Mouse (Mus musculus): ENCODE results near the gene Pid1. TPM values are rescaled to one million over a fixed set of nuclear protein-coding genes. Genes with fewer than 3 reads are reported as not detected.

The Pid1 gene
- 42.2 and 54.3 TPM in 2 replicates for polyA plus RNA-seq (2014; fragmentation: Nextera tagmentation; extraction: Ambion mirVana)

DNA sequence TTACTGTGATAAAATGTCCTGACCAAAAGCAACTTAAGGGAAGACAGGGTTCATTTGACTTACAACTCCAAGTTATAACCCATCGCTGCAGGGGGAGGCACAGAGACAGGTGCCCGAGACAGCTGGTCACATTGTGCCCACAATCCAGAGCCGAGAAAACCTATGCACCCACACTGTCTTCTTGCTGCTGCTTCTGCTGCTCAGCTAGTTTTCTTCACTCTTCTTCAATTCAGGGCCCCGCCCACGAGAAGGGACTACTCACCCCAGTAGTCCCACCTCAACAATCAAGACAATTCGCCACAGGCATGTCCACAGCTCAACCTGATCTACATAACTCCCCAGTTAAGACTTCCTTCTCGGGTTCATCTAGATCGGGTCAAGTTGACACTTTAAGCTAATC lies at the start of gene Pid1:
Pid1 (minus strand) TSS at position 214 of the 400 bp plus-strand sequence.
- Histone ChIP-seq H3K27ac (ENCODE audit: low read depth, low read length) (no peak within 1 kb of the TSS), H3K9ac (ENCODE audit: low read length) (no peak within 1 kb of the TSS), H3K4me1 (ENCODE audit: control insufficient read depth, insufficient read depth, low read length) (no peaks in the 10 kb centered on the region), H3K4me2 (ENCODE audit: low read length) (no peak within 1 kb of the TSS), H3K36me3 (ENCODE audit: control insufficient read depth, insufficient read depth, low read length) (no peaks in the 10 kb centered on the region), H3K9me3 (replicated peaks; ENCODE audit: control insufficient read depth, low read length) (no peaks in the 10 kb centered on the region), H3K27me3 (replicated peaks; ENCODE audit: control insufficient read depth, insufficient read depth, low read length) (no peaks in the 10 kb centered on the region), H3K4me3 (ENCODE audit: low read depth, low read length) (no peak within 1 kb of the TSS)
- ATAC-seq, result no peak
- no peak for DNase-seq (ENCODE audit: low spot score)
- WGBS, result 89% methylated on average over 8 of the region's 8 CpGs

DNA sequence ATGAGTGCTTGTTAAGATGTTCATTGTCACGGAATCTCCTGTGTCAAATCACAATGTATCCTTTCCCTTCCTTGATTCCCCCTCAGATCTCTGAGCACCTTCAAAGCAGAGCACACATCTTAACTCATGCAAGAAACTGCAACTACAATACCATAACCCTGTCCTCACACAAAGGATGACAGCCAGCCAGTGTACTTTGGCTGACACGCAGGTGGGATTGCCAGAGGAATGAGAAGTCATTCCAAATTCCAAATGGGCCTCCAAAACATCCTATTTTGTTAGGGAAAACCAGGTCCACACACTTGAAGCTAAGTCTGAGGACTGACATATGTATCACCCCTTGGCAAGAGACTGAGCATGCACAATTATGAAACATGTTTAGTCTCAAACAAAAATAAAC lies 45.5 kb upstream of the Pid1 start:
- H3K4me2 ChIP-seq (ENCODE audit: low read length), result no peak overlapping the region
- no peaks in the 10 kb centered on the region for H3K9me3 ChIP-seq (replicated peaks; ENCODE audit: control insufficient read depth, low read length)
- DNase-seq (ENCODE audit: low spot score) (no peak), ATAC-seq (no peak)
- H3K27me3 ChIP-seq (replicated peaks; ENCODE audit: control insufficient read depth, insufficient read depth, low read length), result no peaks in the 10 kb centered on the region
- no peaks in the 10 kb centered on the region for H3K36me3 ChIP-seq (ENCODE audit: control insufficient read depth, insufficient read depth, low read length)
- no peak overlapping the region for H3K9ac ChIP-seq (ENCODE audit: low read length)
- no peak overlapping the region for H3K27ac ChIP-seq (ENCODE audit: low read depth, low read length)
- no peaks in the 10 kb centered on the region for H3K4me1 ChIP-seq (ENCODE audit: control insufficient read depth, insufficient read depth, low read length)
- 85% methylated on average over 2 of the region's 2 CpGs for WGBS
- H3K4me3 ChIP-seq (ENCODE audit: low read depth, low read length), result no peak overlapping the region

DNA sequence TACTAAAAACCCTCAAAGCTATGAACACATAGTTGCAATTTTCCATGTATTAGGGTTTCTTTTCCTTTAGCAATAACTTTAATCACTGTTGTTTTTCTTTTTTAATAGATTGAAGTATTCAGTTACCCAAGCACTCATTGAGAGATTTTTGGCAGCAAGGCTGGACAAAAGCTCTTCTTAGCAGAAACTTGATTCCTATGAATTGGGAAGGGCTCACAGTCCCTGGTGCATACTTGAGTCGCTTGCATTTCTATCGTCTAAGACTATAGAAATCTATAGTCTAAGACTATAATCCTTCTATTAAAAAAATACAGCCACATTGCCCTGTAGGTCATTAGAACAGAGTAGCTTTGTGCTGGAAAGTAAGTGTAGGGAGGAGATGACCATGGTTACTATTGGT lies 44.9 kb upstream of the Pid1 start:
- Histone ChIP-seq H3K4me3 (ENCODE audit: low read depth, low read length) (no peak overlapping the region), H3K9ac (ENCODE audit: low read length) (no peak overlapping the region), H3K27me3 (replicated peaks; ENCODE audit: control insufficient read depth, insufficient read depth, low read length) (no peaks in the 10 kb centered on the region), H3K4me2 (ENCODE audit: low read length) (no peak overlapping the region), H3K4me1 (ENCODE audit: control insufficient read depth, insufficient read depth, low read length) (no peaks in the 10 kb centered on the region), H3K27ac (ENCODE audit: low read depth, low read length) (no peak overlapping the region), H3K9me3 (replicated peaks; ENCODE audit: control insufficient read depth, low read length) (no peaks in the 10 kb centered on the region), H3K36me3 (ENCODE audit: control insufficient read depth, insufficient read depth, low read length) (no peaks in the 10 kb centered on the region)
- DNase-seq (ENCODE audit: low spot score) (no peak), ATAC-seq (no peak)
- WGBS, result 53% methylated on average over 2 of the region's 2 CpGs

- 89% methylated on average over 4 of the region's 4 CpGs for WGBS
- DNase-seq (ENCODE audit: low spot score) (no peak), ATAC-seq (no peak)
Observed at GRCm38 (mm10) chr1:84406891-84407290, 42.9 kb upstream of the Pid1 start.

GRCm38 (mm10) chr1:84405551-84406290 lies 41.7 kb upstream of the Pid1 start:
- WGBS, result 84% methylated on average over 5 of the region's 5 CpGs
- Histone ChIP-seq H3K27ac (ENCODE audit: low read depth, low read length) (no peak overlapping the region), H3K9me3 (replicated peaks; ENCODE audit: control insufficient read depth, low read length) (no peaks in the 10 kb centered on the region), H3K4me3 (ENCODE audit: low read depth, low read length) (no peak overlapping the region), H3K27me3 (replicated peaks; ENCODE audit: control insufficient read depth, insufficient read depth, low read length) (no peaks in the 10 kb centered on the region), H3K9ac (ENCODE audit: low read length) (no peak overlapping the region), H3K36me3 (ENCODE audit: control insufficient read depth, insufficient read depth, low read length) (no peaks in the 10 kb centered on the region), H3K4me2 (ENCODE audit: low read length) (no peak overlapping the region), H3K4me1 (ENCODE audit: control insufficient read depth, insufficient read depth, low read length) (no peaks in the 10 kb centered on the region)
- no peak for DNase-seq (ENCODE audit: low spot score)
- no peak for ATAC-seq

More at GRCm38 (mm10) chr1:84406891-84407290, 42.9 kb upstream of the Pid1 start:
- Histone ChIP-seq H3K4me3 (ENCODE audit: low read depth, low read length) (no peak overlapping the region), H3K27ac (ENCODE audit: low read depth, low read length) (no peak overlapping the region), H3K27me3 (replicated peaks; ENCODE audit: control insufficient read depth, insufficient read depth, low read length) (no peaks in the 10 kb centered on the region), H3K9ac (ENCODE audit: low read length) (no peak overlapping the region), H3K4me1 (ENCODE audit: control insufficient read depth, insufficient read depth, low read length) (no peaks in the 10 kb centered on the region), H3K4me2 (ENCODE audit: low read length) (no peak overlapping the region), H3K9me3 (replicated peaks; ENCODE audit: control insufficient read depth, low read length) (no peaks in the 10 kb centered on the region), H3K36me3 (ENCODE audit: control insufficient read depth, insufficient read depth, low read length) (no peaks in the 10 kb centered on the region)

- DNase-seq (ENCODE audit: low spot score), result no peak
- H3K27me3 ChIP-seq (replicated peaks; ENCODE audit: control insufficient read depth, insufficient read depth, low read length), result no peaks in the 10 kb centered on the region
Observed at GRCm38 (mm10) chr1:84404880-84405279, 40.9 kb upstream of the Pid1 start.

DNA sequence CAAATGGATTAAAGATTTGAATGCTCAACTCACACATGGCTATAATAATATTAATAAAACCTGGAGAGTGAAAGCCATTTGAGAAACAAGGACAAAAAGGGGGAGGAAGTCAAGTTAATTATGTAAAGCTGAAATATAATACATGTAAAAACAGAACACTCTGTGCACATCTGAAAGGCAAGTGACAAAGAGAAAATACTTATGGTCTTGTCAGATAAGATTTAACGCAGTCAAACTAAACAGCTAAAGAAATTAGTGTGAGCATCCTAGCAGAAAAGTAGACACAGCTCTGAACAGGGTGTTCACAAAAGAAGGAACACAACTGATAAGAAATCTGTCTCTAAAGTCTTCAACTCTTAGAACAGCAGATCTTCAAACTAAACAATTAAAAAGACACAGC lies 38.2 kb upstream of the Pid1 start:
- Histone ChIP-seq H3K4me2 (ENCODE audit: low read length) (no peak overlapping the region), H3K27me3 (replicated peaks; ENCODE audit: control insufficient read depth, insufficient read depth, low read length) (no peaks in the 10 kb centered on the region), H3K27ac (ENCODE audit: low read depth, low read length) (no peak overlapping the region), H3K9ac (ENCODE audit: low read length) (no peak overlapping the region), H3K36me3 (ENCODE audit: control insufficient read depth, insufficient read depth, low read length) (no peaks in the 10 kb centered on the region), H3K4me3 (ENCODE audit: low read depth, low read length) (no peak overlapping the region), H3K4me1 (ENCODE audit: control insufficient read depth, insufficient read depth, low read length) (no peaks in the 10 kb centered on the region), H3K9me3 (replicated peaks; ENCODE audit: control insufficient read depth, low read length) (no peaks in the 10 kb centered on the region)
- WGBS, result 88% methylated on average over 1 of the region's 1 CpGs
- DNase-seq (ENCODE audit: low spot score) (no peak), ATAC-seq (no peak)

More at GRCm38 (mm10) chr1:84404880-84405279, 40.9 kb upstream of the Pid1 start:
- Histone ChIP-seq H3K9me3 (replicated peaks; ENCODE audit: control insufficient read depth, low read length) (no peaks in the 10 kb centered on the region), H3K4me2 (ENCODE audit: low read length) (no peak overlapping the region), H3K9ac (ENCODE audit: low read length) (no peak overlapping the region), H3K4me1 (ENCODE audit: control insufficient read depth, insufficient read depth, low read length) (no peaks in the 10 kb centered on the region), H3K4me3 (ENCODE audit: low read depth, low read length) (no peak overlapping the region), H3K36me3 (ENCODE audit: control insufficient read depth, insufficient read depth, low read length) (no peaks in the 10 kb centered on the region), H3K27ac (ENCODE audit: low read depth, low read length) (no peak overlapping the region)
- ATAC-seq, result 0 out of 2 replicates have a peak, but pooled peaks have one; percentile 26
- 52% methylated on average over 12 of the region's 12 CpGs for WGBS

DNA sequence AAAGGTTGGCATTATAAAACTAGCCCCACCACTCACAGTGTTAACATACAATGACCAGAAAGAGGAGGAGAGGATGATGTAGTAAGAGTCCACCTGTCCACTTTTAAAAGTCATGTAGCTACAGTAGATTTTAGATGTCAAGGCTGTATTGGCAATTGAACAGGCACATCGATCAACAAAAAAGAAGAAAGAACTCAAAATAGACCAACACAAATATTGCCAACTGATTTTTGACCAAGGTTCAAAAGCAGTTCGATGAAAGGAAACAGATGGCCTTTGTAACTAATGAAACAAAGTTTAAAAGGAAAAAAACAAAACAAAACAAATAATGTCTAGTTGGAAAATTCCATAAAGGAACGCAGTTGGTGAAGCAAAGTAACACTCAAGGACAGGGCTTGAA lies 35.7 kb upstream of the Pid1 start:
- H3K36me3 ChIP-seq (ENCODE audit: control insufficient read depth, insufficient read depth, low read length), result no peaks in the 10 kb centered on the region
- no peak overlapping the region for H3K27ac ChIP-seq (ENCODE audit: low read depth, low read length)
- no peak overlapping the region for H3K4me2 ChIP-seq (ENCODE audit: low read length)
- ATAC-seq, result no peak
- H3K4me1 ChIP-seq (ENCODE audit: control insufficient read depth, insufficient read depth, low read length), result no peaks in the 10 kb centered on the region
- H3K27me3 ChIP-seq (replicated peaks; ENCODE audit: control insufficient read depth, insufficient read depth, low read length), result no peaks in the 10 kb centered on the region
- 89% methylated on average over 3 of the region's 3 CpGs for WGBS
- no peaks in the 10 kb centered on the region for H3K9me3 ChIP-seq (replicated peaks; ENCODE audit: control insufficient read depth, low read length)
- no peak overlapping the region for H3K9ac ChIP-seq (ENCODE audit: low read length)
- H3K4me3 ChIP-seq (ENCODE audit: low read depth, low read length), result no peak overlapping the region
- DNase-seq (ENCODE audit: low spot score), result no peak

GRCm38 (mm10) chr1:84399118-84399517 lies 35.1 kb upstream of the Pid1 start:
- 95% methylated on average over 4 of the region's 4 CpGs for WGBS
- Histone ChIP-seq H3K9me3 (replicated peaks; ENCODE audit: control insufficient read depth, low read length) (no peaks in the 10 kb centered on the region), H3K9ac (ENCODE audit: low read length) (no peak overlapping the region), H3K27me3 (replicated peaks; ENCODE audit: control insufficient read depth, insufficient read depth, low read length) (no peaks in the 10 kb centered on the region), H3K4me3 (ENCODE audit: low read depth, low read length) (no peak overlapping the region), H3K36me3 (ENCODE audit: control insufficient read depth, insufficient read depth, low read length) (no peaks in the 10 kb centered on the region), H3K4me1 (ENCODE audit: control insufficient read depth, insufficient read depth, low read length) (no peaks in the 10 kb centered on the region), H3K4me2 (ENCODE audit: low read length) (no peak overlapping the region), H3K27ac (ENCODE audit: low read depth, low read length) (no peak overlapping the region)
- ATAC-seq, result no peak
- DNase-seq (ENCODE audit: low spot score), result no peak

Measured in forebrain, embryonic 14.5 days (tissue).